Comparison of ENCODE assay signal across 16 mouse cellular contexts in the genomic region with DNA sequence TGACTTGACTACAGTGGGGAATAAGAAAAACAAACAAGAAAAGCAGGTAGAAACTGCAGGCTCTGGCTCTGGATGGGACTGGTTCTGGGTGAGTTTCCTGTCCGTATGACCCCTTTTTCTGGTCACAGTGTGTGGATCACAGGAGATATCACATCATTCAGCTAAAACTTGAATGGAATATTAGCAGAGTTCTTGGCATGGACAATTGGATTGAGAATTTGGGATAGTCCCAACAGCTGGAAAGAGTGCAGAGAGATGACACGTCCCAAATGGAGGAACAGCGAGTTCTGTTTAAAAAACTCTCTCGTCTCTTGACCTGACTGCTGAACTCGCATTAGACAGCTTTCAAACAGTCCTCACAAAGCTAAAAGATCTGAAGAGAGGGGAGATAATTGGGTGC.
A peak's percentile ranks its signal among the peaks of the same experiment; 100 is the strongest.
DNase-seq lines count a peak whose midpoint lies in the region; ATAC-seq and TF ChIP-seq lines count a peak whose summit lies in the region.
"Had no signal": no experiment of that assay in that cellular context is flagged by ENCODE, and none has a peak within 500 bp of the region (broad histone marks: within the 10 kb centered on the region; RNA-seq: fewer than 3 reads in every experiment).

No protein-coding gene starts in this region.

- no peaks in the 10 kb centered on the region for H3K36me3 ChIP-seq in lung, postnatal 0 days (ENCODE audit: insufficient read depth, low read length)
- H3K36me3 ChIP-seq in hindbrain, embryonic 14.5 days (replicated peaks; ENCODE audit: control insufficient read depth, insufficient read depth): no peaks in the 10 kb centered on the region
- H3K36me3 ChIP-seq in intestine, postnatal 0 days (ENCODE audit: control insufficient read depth, insufficient read depth): no peaks in the 10 kb centered on the region
- H3K36me3 ChIP-seq: embryonic facial prominence, embryonic 10.5 days; limb, embryonic 13.5 days had no signal

- ATAC-seq in lung, postnatal 0 days: peak; percentile 85
- ATAC-seq in hindbrain, embryonic 14.5 days (ENCODE audit: low FRiP score): no peak
- ATAC-seq in intestine, postnatal 0 days: no peak
- ATAC-seq: forebrain, embryonic 16.5 days; liver, postnatal 0 days had no signal

- TF ChIP-seq EP300 in lung, postnatal 0 days (IDR thresholded peaks at IDR 0.05): peak; percentile 58

- no peaks in the 10 kb centered on the region for H3K27me3 ChIP-seq in lung, postnatal 0 days (replicated peaks; ENCODE audit: insufficient read depth, low read length)
- H3K27me3 ChIP-seq in hindbrain, embryonic 14.5 days (ENCODE audit: control insufficient read depth, insufficient read depth, low read length): no peaks in the 10 kb centered on the region
- no peaks in the 10 kb centered on the region for H3K27me3 ChIP-seq in intestine, postnatal 0 days (replicated peaks; ENCODE audit: control insufficient read depth, insufficient read depth, low read length)
- H3K27me3 ChIP-seq: limb, embryonic 13.5 days had no signal

- intact Hi-C loops in gastrocnemius, postnatal 14 days (cut with DNase I; ENCODE audit: low total_unique reads): no loop called here

- H3K27ac ChIP-seq in lung, postnatal 0 days (ENCODE audit: low read length): no peak overlapping the region
- H3K27ac ChIP-seq in hindbrain, embryonic 14.5 days: no peak overlapping the region
- H3K27ac ChIP-seq in intestine, postnatal 0 days (ENCODE audit: low read depth, low read length): no peak overlapping the region
- H3K27ac ChIP-seq: embryonic facial prominence, embryonic 10.5 days; limb, embryonic 13.5 days had no signal

- TF ChIP-seq CTCF in lung, postnatal 0 days (IDR thresholded peaks at IDR 0.05): no peak
- no peak for TF ChIP-seq CTCF in intestine, postnatal 0 days (IDR thresholded peaks at IDR 0.05; ENCODE audit: low read depth)

- H3K4me3 ChIP-seq in lung, postnatal 0 days (ENCODE audit: low read depth, low read length): no peak overlapping the region
- H3K4me3 ChIP-seq in hindbrain, embryonic 14.5 days (replicated peaks; ENCODE audit: low read length): no peak overlapping the region
- H3K4me3 ChIP-seq in intestine, postnatal 0 days (ENCODE audit: low read depth, low read length): no peak overlapping the region
- H3K4me3 ChIP-seq: embryonic facial prominence, embryonic 10.5 days; erythroblast, embryonic 14.5 days; limb, embryonic 13.5 days had no signal

- no peak overlapping the region for H3K9ac ChIP-seq in lung, postnatal 0 days (replicated peaks; ENCODE audit: low read depth)
- H3K9ac ChIP-seq in hindbrain, embryonic 14.5 days: no peak overlapping the region
- H3K9ac ChIP-seq in intestine, postnatal 0 days (ENCODE audit: low read depth, low read length): no peak overlapping the region
- H3K9ac ChIP-seq: limb, embryonic 13.5 days; liver, postnatal 0 days had no signal

- no peaks in the 10 kb centered on the region for H3K9me3 ChIP-seq in lung, postnatal 0 days (ENCODE audit: low read length)
- H3K9me3 ChIP-seq in hindbrain, embryonic 14.5 days (ENCODE audit: control insufficient read depth, low read length): peaks cover 5% of the 10 kb centered on the region
- peaks cover 4% of the 10 kb centered on the region; the same call in 1 of the 2 replicates for H3K9me3 ChIP-seq in intestine, postnatal 0 days (ENCODE audit: control insufficient read depth)

- H3K4me1 ChIP-seq in lung, postnatal 0 days (ENCODE audit: insufficient read depth, low read depth, low read length): no peaks in the 10 kb centered on the region
- no peaks in the 10 kb centered on the region for H3K4me1 ChIP-seq in hindbrain, embryonic 14.5 days (replicated peaks; ENCODE audit: control insufficient read depth, insufficient read depth, low read length)
- no peaks in the 10 kb centered on the region for H3K4me1 ChIP-seq in intestine, postnatal 0 days (replicated peaks; ENCODE audit: control insufficient read depth, insufficient read depth, low read length)
- H3K4me1 ChIP-seq: embryonic facial prominence, embryonic 10.5 days had no signal

- WGBS in lung, postnatal 0 days: 42% methylated on average over 5 of the region's 5 CpGs
- 84% methylated on average over 5 of the region's 5 CpGs for WGBS in hindbrain, embryonic 14.5 days
- WGBS in intestine, postnatal 0 days: 64% methylated on average over 5 of the region's 5 CpGs

- peak; percentile 51 for DNase-seq in kidney, postnatal 10 days
- no peak for DNase-seq in kidney, adult 18-20 months
- peak; percentile 23 for DNase-seq in gastrocnemius, postnatal 14 days
- DNase-seq in heart, adult 9 months (ENCODE audit: low spot score in 2 of 2): peak; percentile 54 to 56
- peak; percentile 83 for DNase-seq in lung, postnatal 0 days (ENCODE audit: low spot score)
- DNase-seq in right cerebral cortex, postnatal 14 days: no peak
- DNase-seq in hindbrain, embryonic 14.5 days (ENCODE audit: low spot score): no peak
- DNase-seq: cerebellum, postnatal 25 days; liver, postnatal 0 days; midbrain, embryonic 14.5 days; thymus, adult 18-20 months had no signal

- H3K4me2 ChIP-seq in lung, postnatal 0 days (replicated peaks; ENCODE audit: low read depth, low read length): no peak overlapping the region
- H3K4me2 ChIP-seq in hindbrain, embryonic 14.5 days (replicated peaks): no peak overlapping the region
- no peak overlapping the region for H3K4me2 ChIP-seq in intestine, postnatal 0 days (replicated peaks; ENCODE audit: low read depth)
- H3K4me2 ChIP-seq: limb, embryonic 13.5 days had no signal

Comparison
In these comparisons a context has a peak if more than half of its experiments do, and no peak if none do; other contexts are left out.
1. DNase-seq: peak in kidney, postnatal 10 days (single experiment), gastrocnemius, postnatal 14 days (single experiment), heart, adult 9 months (2 of 2) and lung, postnatal 0 days (single experiment); none in kidney, adult 18-20 months (single experiment), right cerebral cortex, postnatal 14 days (single experiment) and hindbrain, embryonic 14.5 days (single experiment).